Mouse (Mus musculus) hematopoietic stem cell, adult 5-6 weeks (primary cell): ENCODE measurements around the gene 6330409D20Rik. TPM values are rescaled to one million over a fixed set of nuclear protein-coding genes. Genes with fewer than 3 reads are reported as not detected.
A peak's percentile ranks its signal among the peaks of the same experiment; 100 is the strongest.

Experiments used
- ATAC-seq, 2 experiments: fragments of 125-278 bp in 1 of 2; replicated peaks in 1 of 2; 2 replicates each; pipeline ENCODE4 v1.8.0; 2016 to 2017; ENCODE audit warnings: inconsistent platforms in 2 of 2, mild to moderate bottlenecking in 2 of 2, moderate number of reproducible peaks in 2 of 2, low read depth in 1 of 2, moderate TSS enrichment in 1 of 2; ENCODE audit not compliant: low FRiP score in 2 of 2, poor library complexity in 2 of 2, severe bottlenecking in 2 of 2, insufficient read depth in 1 of 2, low TSS enrichment in 1 of 2
- total RNA-seq: library from RNA; stranded (forward); fragments of 172-1452, 232-1000 nt; gene quantifications from 2 replicates; pipeline ENCODE4 v1.2.3, GENCODE M21; 2017

6330409D20Rik gene
- total RNA-seq, 1 experiment from 2014 or later: not detected

DNA sequence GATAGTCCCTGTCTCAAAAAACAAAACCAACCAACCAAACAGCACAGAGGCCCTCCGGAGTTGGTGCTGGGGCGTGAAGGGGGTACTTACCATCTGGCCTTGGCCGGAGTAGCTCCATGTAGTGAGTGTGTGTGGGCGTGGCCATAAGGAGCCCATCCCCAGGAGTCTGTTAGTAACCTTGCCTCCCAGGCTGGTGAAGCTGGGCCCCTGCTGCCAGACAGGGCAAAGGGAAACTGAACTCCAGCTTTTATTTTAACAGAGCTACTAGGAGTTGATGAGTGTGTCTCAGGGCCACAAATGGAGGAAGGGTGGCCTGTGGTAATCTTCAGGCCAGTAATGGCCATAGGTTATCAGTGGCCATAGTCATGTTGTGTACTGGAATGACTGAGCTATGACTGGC lies 6.3 kb downstream of the 6330409D20Rik start:
- no peak for ATAC-seq

DNA sequence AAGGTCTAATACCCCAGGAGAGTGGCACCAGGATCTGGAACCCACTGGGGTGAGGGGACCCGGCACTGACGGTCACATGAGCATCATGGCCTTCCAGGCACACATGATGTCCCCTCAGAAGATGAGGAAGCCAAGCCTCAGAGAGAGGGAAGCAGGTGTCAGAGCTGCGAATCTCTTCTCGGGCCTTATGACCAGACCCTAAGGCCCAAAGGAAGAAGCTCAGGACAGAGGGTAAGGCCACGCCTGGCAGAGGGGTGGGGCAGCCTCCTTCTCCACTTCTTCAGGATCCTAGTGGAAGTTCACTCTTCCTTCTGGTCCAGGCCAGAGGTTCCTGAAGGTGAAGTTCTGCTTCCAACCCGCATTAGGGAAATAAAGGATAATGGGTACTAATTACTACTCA lies 8.1 kb downstream of the 6330409D20Rik start:
- ATAC-seq: no peak

GRCm38 (mm10) chr2:32731911-32732310 lies 8.9 kb downstream of the 6330409D20Rik start:
- no peak for ATAC-seq

- ATAC-seq: no peak
Observed at GRCm38 (mm10) chr2:32730854-32731253, 10.0 kb downstream of the 6330409D20Rik start.

DNA sequence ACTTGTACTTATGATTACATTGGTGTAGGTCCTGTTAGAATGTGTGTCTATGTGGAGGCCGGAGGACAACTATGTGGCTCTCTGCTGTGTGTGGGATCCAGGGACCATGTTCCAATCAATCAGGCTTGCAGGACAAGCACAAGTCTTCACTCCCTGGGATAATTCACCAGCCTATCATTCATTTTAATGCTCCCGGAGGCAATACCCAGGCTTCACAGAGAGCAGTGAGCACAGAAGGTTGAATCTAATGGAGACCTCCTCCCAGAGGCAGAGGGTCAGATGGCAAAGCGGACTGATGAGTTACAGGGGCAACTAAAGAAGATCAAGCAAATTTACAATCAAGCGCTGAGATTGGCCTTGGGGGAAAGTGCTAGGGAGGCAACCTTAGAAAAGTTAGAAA lies 11.3 kb downstream of the 6330409D20Rik start:
- no peak for ATAC-seq

- no peak for ATAC-seq
Observed at GRCm38 (mm10) chr2:32728463-32728862, 12.4 kb downstream of the 6330409D20Rik start.

DNA sequence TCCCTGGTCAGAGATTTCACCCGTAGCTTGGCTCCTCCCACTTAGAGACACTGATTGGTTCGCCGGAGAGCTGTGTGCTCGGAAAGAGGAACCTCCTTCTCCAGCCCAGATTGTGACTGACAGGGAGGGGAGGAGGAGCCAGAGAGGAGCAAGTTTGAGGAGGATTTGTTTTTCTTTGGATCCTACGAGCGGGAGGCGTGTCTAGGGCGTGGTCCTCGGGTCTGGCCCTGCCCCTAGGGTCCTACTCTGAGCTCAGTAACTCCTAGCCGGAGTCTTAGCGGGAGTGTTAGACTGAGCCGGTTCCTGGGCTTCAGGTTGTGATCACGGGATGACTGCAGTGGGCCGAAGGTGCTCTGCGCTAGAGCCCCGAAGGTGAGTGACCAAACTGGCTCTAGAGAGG lies 13.4 kb downstream of the 6330409D20Rik start:
- ATAC-seq: peak; percentile 95 to 98

DNA sequence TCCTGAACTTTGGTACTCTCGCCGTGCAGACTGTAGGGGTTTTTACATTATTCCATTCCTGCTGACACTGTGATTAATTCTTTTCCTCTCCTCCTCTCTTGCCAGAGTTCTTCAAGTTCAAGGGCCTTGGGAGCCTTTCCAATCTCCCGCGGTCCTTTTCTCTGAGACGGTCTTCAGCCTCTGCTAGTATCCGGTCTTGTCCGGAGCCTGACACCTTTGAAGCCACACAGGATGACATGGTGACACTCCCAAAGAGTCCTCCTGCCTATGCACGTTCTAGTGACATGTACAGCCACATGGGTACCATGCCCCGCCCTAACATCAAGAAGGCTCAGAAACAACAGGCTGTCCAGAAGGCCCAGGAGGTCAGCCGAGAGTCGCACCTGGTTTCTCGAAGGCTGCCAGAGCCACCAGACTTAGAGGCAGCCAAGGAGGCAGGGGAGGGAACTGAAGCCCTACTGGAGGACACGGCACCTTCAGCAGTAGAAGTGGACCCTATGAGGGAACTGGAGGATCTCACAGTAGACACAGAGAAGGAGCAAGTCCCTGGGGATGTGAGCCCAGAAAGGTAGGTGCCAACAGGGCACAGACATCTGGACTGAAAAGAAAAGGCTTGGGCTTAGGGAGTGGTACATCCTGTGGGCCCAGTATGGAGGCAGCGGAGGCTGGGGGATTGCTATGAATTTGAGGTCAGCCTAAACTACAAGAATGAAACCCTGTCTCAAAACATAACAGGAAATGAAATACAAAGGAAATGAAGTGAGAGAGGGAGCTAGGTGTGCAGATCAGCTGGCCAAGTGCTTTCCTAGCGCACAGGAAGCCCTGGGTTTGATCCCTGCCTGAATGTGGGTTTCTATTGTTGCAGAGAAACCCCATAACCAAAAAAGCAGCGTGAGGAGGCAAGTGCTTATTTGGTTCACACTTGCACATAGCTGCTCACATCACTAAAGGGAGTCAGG lies 15.7 kb downstream of the 6330409D20Rik start:
- no peak for ATAC-seq

GRCm38 (mm10) chr2:32724149-32724548 lies 16.7 kb downstream of the 6330409D20Rik start:
- ATAC-seq: no peak

- ATAC-seq: no peak
Observed at GRCm38 (mm10) chr2:32722581-32722980, 18.2 kb downstream of the 6330409D20Rik start.

DNA sequence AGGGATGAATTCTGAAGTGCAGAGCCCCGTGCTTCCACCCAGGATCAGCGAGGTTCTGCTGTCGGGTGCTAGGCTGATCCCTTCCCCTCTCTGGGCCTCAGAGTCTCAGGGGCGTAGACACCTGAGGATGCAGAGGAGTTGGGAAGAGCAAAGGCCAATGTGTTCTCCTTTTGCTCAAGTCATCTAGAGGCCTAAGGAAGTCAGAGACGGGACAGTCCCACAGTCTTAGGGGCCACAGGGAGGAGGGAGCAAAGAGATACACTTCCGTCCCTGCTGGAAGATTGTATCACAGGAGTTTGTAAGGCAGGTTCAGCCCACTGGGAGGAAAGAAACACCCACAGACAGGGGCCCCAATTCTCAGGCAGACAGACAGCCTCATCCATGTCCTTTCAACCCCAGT lies 18.8 kb downstream of the 6330409D20Rik start:
- peak in 1 of 2 experiments; percentile 16; a peak in 1 of 4 replicates for ATAC-seq

DNA sequence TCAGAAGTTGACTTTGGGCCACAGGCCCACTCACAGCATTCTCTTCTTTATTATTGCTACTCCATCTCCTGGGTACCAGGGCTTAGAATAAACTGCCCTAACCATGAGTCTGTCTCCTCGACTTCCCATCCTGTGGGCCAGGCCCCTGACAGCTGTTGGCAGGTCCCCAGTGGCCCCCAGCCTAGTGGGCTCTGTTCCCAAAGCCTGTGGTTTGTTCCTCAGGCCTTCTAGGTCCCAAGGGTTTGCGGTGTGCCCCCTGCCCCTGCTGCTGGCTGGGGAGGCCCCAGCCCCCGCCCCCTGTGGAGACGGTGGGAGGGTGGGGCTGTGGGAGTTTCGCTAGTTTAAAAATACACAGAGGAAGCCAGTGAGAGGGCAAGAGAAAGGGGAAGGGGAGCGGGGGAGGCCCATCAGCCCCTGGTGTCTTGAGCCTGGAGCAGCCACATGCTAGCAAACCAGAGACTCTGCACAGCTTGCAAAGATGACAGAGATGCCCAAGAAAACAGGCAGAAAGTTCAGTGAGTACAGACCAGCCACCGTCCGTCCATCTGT lies 20.1 kb downstream of the 6330409D20Rik start, which contains the start of gene Sh2d3c:
Sh2d3c (plus strand) TSS at position 375 of the 549 bp plus-strand sequence.
- peak; percentile 80 to 82 for ATAC-seq

DNA sequence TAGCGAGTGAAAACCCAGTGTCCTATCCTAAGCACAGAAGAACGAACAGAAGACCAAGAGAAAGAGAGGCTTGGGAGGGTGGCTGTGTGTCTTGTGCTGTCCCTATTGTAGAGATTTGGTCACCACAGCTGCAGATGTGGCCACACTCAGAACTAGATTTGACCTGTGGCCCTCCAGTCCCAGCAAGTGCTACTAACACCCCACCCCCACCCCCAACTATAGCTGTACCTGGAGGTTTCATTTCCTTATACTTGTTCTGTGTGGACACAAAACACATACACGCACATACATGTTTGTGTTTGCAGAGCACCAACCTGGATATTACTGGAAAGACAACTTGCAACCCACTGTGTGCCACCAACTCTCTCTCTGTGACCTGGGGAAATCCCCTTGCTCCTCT lies 20.8 kb downstream of the 6330409D20Rik start:
- ATAC-seq: no peak

GRCm38 (mm10) chr2:32718761-32719160 lies 22.1 kb downstream of the 6330409D20Rik start:
- ATAC-seq: no peak

GRCm38 (mm10) chr2:32714987-32715425 lies 25.8 kb downstream of the 6330409D20Rik start:
- peak; percentile 68 to 72 for ATAC-seq

GRCm38 (mm10) chr2:32714117-32714986 lies 26.5 kb downstream of the 6330409D20Rik start:
- no peak for ATAC-seq

- ATAC-seq: peak; percentile 42 to 59
Observed at GRCm38 (mm10) chr2:32712934-32713817, 27.6 kb downstream of the 6330409D20Rik start, which contains the start of gene Cdk9. Gene Cdk9, minus strand, starts transcription at chr2:32713076.
